Mouse (Mus musculus): Measurements from ENCODE around the gene Nav3.
"Not testable (repeated sequence)": the region's sequence is repeated elsewhere in the genome, so short reads cannot be mapped to it uniquely, and the experiment has no call there.

Gene Nav3

GRCm38 (mm10) chr10:110085903-110086302 is 370.1 kb downstream of the Nav3 start:
- no peak for DNase-seq (ENCODE audit: low read depth in 1 of 2, low spot score in 2 of 2)

- no peak for DNase-seq (ENCODE audit: low read depth in 1 of 2, low spot score in 2 of 2)
Measured at GRCm38 (mm10) chr10:110085156-110085555, 370.8 kb downstream of the Nav3 start.

- DNase-seq (ENCODE audit: low read depth in 1 of 2, low spot score in 2 of 2) = no peak
Measured at GRCm38 (mm10) chr10:110076575-110076974, 379.4 kb downstream of the Nav3 start.

- DNase-seq (ENCODE audit: low read depth in 1 of 2, low spot score in 2 of 2) = no peak
Measured at GRCm38 (mm10) chr10:110072355-110072754, 383.6 kb downstream of the Nav3 start.

- no peak for DNase-seq (ENCODE audit: low read depth in 1 of 2, low spot score in 2 of 2)
Measured at GRCm38 (mm10) chr10:110061166-110061565, 394.8 kb downstream of the Nav3 start.

- no peak for DNase-seq (ENCODE audit: low read depth in 1 of 2, low spot score in 2 of 2)
Measured at GRCm38 (mm10) chr10:110037547-110037946, 418.5 kb downstream of the Nav3 start.

GRCm38 (mm10) chr10:110034582-110035099 is 421.4 kb downstream of the Nav3 start:
- DNase-seq (ENCODE audit: low read depth in 1 of 2, low spot score in 2 of 2) = no peak

- DNase-seq (ENCODE audit: low read depth in 1 of 2, low spot score in 2 of 2) = not testable (repeated sequence)
Measured at GRCm38 (mm10) chr10:110024897-110025296, 431.1 kb downstream of the Nav3 start.

GRCm38 (mm10) chr10:110022100-110022499 is 433.9 kb downstream of the Nav3 start:
- DNase-seq (ENCODE audit: low read depth in 1 of 2, low spot score in 2 of 2) = no peak

GRCm38 (mm10) chr10:110019266-110019866 is 436.6 kb downstream of the Nav3 start:
- DNase-seq (ENCODE audit: low read depth in 1 of 2, low spot score in 2 of 2) = no peak

- not testable (repeated sequence) for DNase-seq (ENCODE audit: low read depth in 1 of 2, low spot score in 2 of 2)
Measured at GRCm38 (mm10) chr10:110001328-110001727, 454.7 kb downstream of the Nav3 start.

GRCm38 (mm10) chr10:110000755-110001247 is 455.2 kb downstream of the Nav3 start:
- no peak for DNase-seq (ENCODE audit: low read depth in 1 of 2, low spot score in 2 of 2)

- DNase-seq (ENCODE audit: low read depth in 1 of 2, low spot score in 2 of 2) = no peak
Measured at GRCm38 (mm10) chr10:109999904-110000303, 456.1 kb downstream of the Nav3 start.

- DNase-seq (ENCODE audit: low read depth in 1 of 2, low spot score in 2 of 2) = no peak
Measured at GRCm38 (mm10) chr10:109994302-109994701, 461.7 kb downstream of the Nav3 start.

GRCm38 (mm10) chr10:109985824-109986485 is 470.0 kb downstream of the Nav3 start:
- no peak for DNase-seq (ENCODE audit: low read depth in 1 of 2, low spot score in 2 of 2)

GRCm38 (mm10) chr10:109976351-109976750 is 479.7 kb downstream of the Nav3 start:
- no peak for DNase-seq (ENCODE audit: low read depth in 1 of 2, low spot score in 2 of 2)

GRCm38 (mm10) chr10:109974177-109974576 is 481.8 kb downstream of the Nav3 start:
- no peak for DNase-seq (ENCODE audit: low read depth in 1 of 2, low spot score in 2 of 2)

GRCm38 (mm10) chr10:109973483-109973882 is 482.5 kb downstream of the Nav3 start:
- DNase-seq (ENCODE audit: low read depth in 1 of 2, low spot score in 2 of 2) = no peak

GRCm38 (mm10) chr10:109950296-109950695 is 505.7 kb downstream of the Nav3 start:
- no peak for DNase-seq (ENCODE audit: low read depth in 1 of 2, low spot score in 2 of 2)

- DNase-seq (ENCODE audit: low read depth in 1 of 2, low spot score in 2 of 2) = no peak
Measured at GRCm38 (mm10) chr10:109929319-109929622, 526.7 kb downstream of the Nav3 start.

- no peak for DNase-seq (ENCODE audit: low read depth in 1 of 2, low spot score in 2 of 2)
Measured at GRCm38 (mm10) chr10:109928547-109929318, 527.3 kb downstream of the Nav3 start.

- DNase-seq (ENCODE audit: low read depth in 1 of 2, low spot score in 2 of 2) = no peak
Measured at GRCm38 (mm10) chr10:109926149-109926548, 529.9 kb downstream of the Nav3 start.

Data from monocyte, adult 2 months (primary cell).